Mouse (Mus musculus): ENCODE data around the gene Atp5f1.

GRCm38 (mm10) chr3:105893941-105894391 lies 65.9 kb downstream of the Atp5f1 start:
- TF ChIP-seq CTCF (IDR thresholded peaks at IDR 0.05; ENCODE audit: extremely low read depth, insufficient read depth, low read length) (no peak), POLR2A (IDR thresholded peaks at IDR 0.05; ENCODE audit: extremely low read depth, insufficient read depth, low read length) (no peak)

Data from cortical plate, adult 2 months (tissue).